Mouse (Mus musculus): ENCODE results near the gene Ppia.

GRCm38 (mm10) chr11:6413264-6413663, 2.0 kb upstream of the Ppia start:
- TF ChIP-seq CTCF (IDR thresholded peaks at IDR 0.05; ENCODE audit: low read depth, low read length), result no peak
- no peak for TF ChIP-seq POLR2A (IDR thresholded peaks at IDR 0.05; ENCODE audit: extremely low read depth, insufficient read depth, low read length)
